ENCODE assay signal across 22 mouse cellular contexts in genomic region chr11:30175623-30176022, GRCm38 (mm10).
DNase-seq lines count a peak whose midpoint lies in the region; ATAC-seq and TF ChIP-seq lines count a peak whose summit lies in the region.
"Had no signal": no experiment of that assay in that cellular context is flagged by ENCODE, and none has a peak within 500 bp of the region (broad histone marks: within the 10 kb centered on the region; RNA-seq: fewer than 3 reads in every experiment).

No protein-coding gene starts in this region.

- no peak for TF ChIP-seq CTCF in lung, postnatal 0 days (IDR thresholded peaks at IDR 0.05)
- no peak for TF ChIP-seq CTCF in lung, adult 2 months (IDR thresholded peaks at IDR 0.05; ENCODE audit: insufficient read depth, low read length)

- no peaks in the 10 kb centered on the region for H3K36me3 ChIP-seq in forebrain, embryonic 13.5 days (ENCODE audit: poor library complexity, severe bottlenecking)
- H3K36me3 ChIP-seq in forebrain, embryonic 16.5 days (ENCODE audit: control insufficient read depth, insufficient read depth), result no peaks in the 10 kb centered on the region
- no peaks in the 10 kb centered on the region for H3K36me3 ChIP-seq in lung, postnatal 0 days (ENCODE audit: insufficient read depth, low read length)
- H3K36me3 ChIP-seq: embryonic facial prominence, embryonic 10.5 days; hindbrain, embryonic 13.5 days had no signal

- H3K4me2 ChIP-seq in forebrain, embryonic 13.5 days, result no peak overlapping the region
- H3K4me2 ChIP-seq in forebrain, embryonic 16.5 days (ENCODE audit: low read length), result no peak overlapping the region
- no peak overlapping the region for H3K4me2 ChIP-seq in lung, postnatal 0 days (replicated peaks; ENCODE audit: low read depth, low read length)
- H3K4me2 ChIP-seq: hindbrain, embryonic 13.5 days had no signal

- H3K9me3 ChIP-seq in forebrain, embryonic 13.5 days (replicated peaks), result no peaks in the 10 kb centered on the region
- no peaks in the 10 kb centered on the region for H3K9me3 ChIP-seq in forebrain, embryonic 16.5 days (ENCODE audit: control insufficient read depth, low read length)
- no peaks in the 10 kb centered on the region for H3K9me3 ChIP-seq in lung, postnatal 0 days (ENCODE audit: low read length)
- H3K9me3 ChIP-seq: embryonic facial prominence, embryonic 10.5 days; heart, embryonic 10.5 days; hindbrain, embryonic 13.5 days had no signal

- WGBS in forebrain, embryonic 13.5 days, result 70% methylated on average over 1 of the region's 1 CpGs
- WGBS in forebrain, embryonic 16.5 days, result 45% methylated on average over 1 of the region's 1 CpGs
- WGBS in lung, postnatal 0 days, result 18% methylated on average over 1 of the region's 1 CpGs
- 37% methylated on average over 1 of the region's 1 CpGs for WGBS in lung, adult 2 months

- H3K4me3 ChIP-seq in forebrain, embryonic 13.5 days, result no peak overlapping the region
- H3K4me3 ChIP-seq in forebrain, embryonic 16.5 days (replicated peaks; ENCODE audit: low read length), result no peak overlapping the region
- no peak overlapping the region for H3K4me3 ChIP-seq in lung, postnatal 0 days (ENCODE audit: low read depth, low read length)
- H3K4me3 ChIP-seq in lung, adult 2 months (replicated peaks; ENCODE audit: extremely low read depth, low read depth, low read length), result no peak overlapping the region
- H3K4me3 ChIP-seq: embryonic facial prominence, embryonic 10.5 days; heart, embryonic 10.5 days; hindbrain, embryonic 13.5 days had no signal

- H3K27me3 ChIP-seq in forebrain, embryonic 13.5 days, result 0 out of 2 replicates have a peak, but pooled peaks cover 3% of the 10 kb centered on the region
- no peaks in the 10 kb centered on the region for H3K27me3 ChIP-seq in forebrain, embryonic 16.5 days (replicated peaks; ENCODE audit: control insufficient read depth, insufficient read depth, low read length)
- H3K27me3 ChIP-seq in lung, postnatal 0 days (replicated peaks; ENCODE audit: insufficient read depth, low read length), result no peaks in the 10 kb centered on the region
- H3K27me3 ChIP-seq: CH12.LX; hindbrain, embryonic 13.5 days; Patski had no signal

- TF ChIP-seq POLR2A in lung, adult 2 months (IDR thresholded peaks at IDR 0.05; ENCODE audit: borderline replicate concordance, extremely low read depth, low read depth, low read length), result no peak

- H3K9ac ChIP-seq in forebrain, embryonic 13.5 days, result no peak overlapping the region
- no peak overlapping the region for H3K9ac ChIP-seq in forebrain, embryonic 16.5 days (replicated peaks; ENCODE audit: low read depth, low read length)
- no peak overlapping the region for H3K9ac ChIP-seq in lung, postnatal 0 days (replicated peaks; ENCODE audit: low read depth)
- H3K9ac ChIP-seq: hindbrain, embryonic 13.5 days had no signal

- peak; percentile 64 for DNase-seq in lung, postnatal 0 days (ENCODE audit: low spot score)
- DNase-seq in lung, adult 2 months, result no peak
- no peak for DNase-seq in spleen, postnatal 36 days (ENCODE audit: low spot score in 2 of 2)
- no peak for DNase-seq in layer of hippocampus, adult 9-10 months (ENCODE audit: low spot score)
- DNase-seq: adrenal gland, postnatal 25 days; cerebellum, adult 18-20 months; cerebellum, adult 9-11 months; cerebellum, postnatal 36 days; gastrocnemius, postnatal 36 days; heart, adult 18-20 months; heart, postnatal 10 days; heart, postnatal 4 days had no signal

- H3K27ac ChIP-seq in forebrain, embryonic 13.5 days, result no peak overlapping the region
- no peak overlapping the region for H3K27ac ChIP-seq in forebrain, embryonic 16.5 days (ENCODE audit: low read length)
- H3K27ac ChIP-seq in lung, postnatal 0 days (ENCODE audit: low read length), result no peak overlapping the region
- H3K27ac ChIP-seq: embryonic facial prominence, embryonic 10.5 days; heart, embryonic 10.5 days; hindbrain, embryonic 13.5 days; hindbrain, postnatal 0 days had no signal

- ATAC-seq in forebrain, embryonic 13.5 days, result peak; percentile 23; the same call in 1 of the 2 replicates
- ATAC-seq in forebrain, embryonic 16.5 days, result no peak
- peak; percentile 26; the same call in 1 of the 2 replicates for ATAC-seq in lung, postnatal 0 days
- ATAC-seq in megakaryocyte progenitor cell, adult 5-6 weeks (replicated peaks; ENCODE audit: poor library complexity), result peak; percentile 64
- ATAC-seq: activated CD4-positive, CD25-positive, alpha-beta regulatory T cell, adult 4 months; hindbrain, postnatal 0 days; Patski had no signal

- peaks cover 16% of the 10 kb centered on the region for H3K4me1 ChIP-seq in forebrain, embryonic 13.5 days
- peaks cover 8% of the 10 kb centered on the region; the same call in 1 of the 2 replicates for H3K4me1 ChIP-seq in forebrain, embryonic 16.5 days (replicated peaks; ENCODE audit: control insufficient read depth, insufficient read depth, low read length)
- H3K4me1 ChIP-seq in lung, postnatal 0 days (ENCODE audit: insufficient read depth, low read depth, low read length), result peaks cover 8% of the 10 kb centered on the region
- H3K4me1 ChIP-seq in lung, adult 2 months (ENCODE audit: control insufficient read depth, insufficient read depth, low read length), result peaks cover 39% of the 10 kb centered on the region

- 0 out of 2 replicates have a peak, but pooled peaks have one; percentile 12 for TF ChIP-seq EP300 in lung, postnatal 0 days (IDR thresholded peaks at IDR 0.05)
